Mouse (Mus musculus) CH12.LX (cell line): Measurements from ENCODE around the gene Tbc1d23.

Experiments used
- HCFC1 ChIP-seq: IDR thresholded peaks from 2 replicates; pipeline ENCODE4 v1.6.1; 2012; ENCODE audit warnings: low read depth, mild to moderate bottlenecking, inconsistent platforms, low read length, improper control_type of control experiment
- MAZ ChIP-seq: IDR thresholded peaks from 2 replicates; pipeline ENCODE4 v1.6.1; 2012; ENCODE audit warnings: low read depth, mild to moderate bottlenecking, inconsistent platforms, low read length, improper control_type of control experiment, moderate library complexity
- MXI1 ChIP-seq: IDR thresholded peaks from 2 replicates; pipeline ENCODE4 v1.6.1; 2011; ENCODE audit warnings: mild to moderate bottlenecking, low read depth, low read length, improper control_type of control experiment
- POLR2A ChIP-seq: IDR thresholded peaks from 2 replicates; pipeline ENCODE4 v1.6.1; 2011; ENCODE audit warnings: low read depth, mild to moderate bottlenecking, improper control_type of control experiment, low read length

GRCm38 (mm10) chr16:57171161-57171560 lies 60.1 kb downstream of the Tbc1d23 start:
- no peak for TF ChIP-seq HCFC1
- TF ChIP-seq POLR2A = no peak
- no peak for TF ChIP-seq MAZ
- no peak for TF ChIP-seq MXI1
